Mouse (Mus musculus): ENCODE measurements around the gene Gcgr.
A peak's percentile ranks its signal among the peaks of the same experiment; 100 is the strongest.
"Not testable (repeated sequence)": the region's sequence is repeated elsewhere in the genome, so short reads cannot be mapped to it uniquely, and the experiment has no call there.

Gene Gcgr

GRCm38 (mm10) chr11:120538485-120538884 lies 8.0 kb downstream of the Gcgr start:
- peak; percentile 58 for DNase-seq (ENCODE audit: low spot score)

GRCm38 (mm10) chr11:120538955-120539284 lies 8.4 kb downstream of the Gcgr start:
- DNase-seq (ENCODE audit: low spot score): no peak

- no peak for DNase-seq (ENCODE audit: low spot score)
Measured at GRCm38 (mm10) chr11:120539285-120540014, 9.0 kb downstream of the Gcgr start.

GRCm38 (mm10) chr11:120541907-120542306 lies 11.4 kb downstream of the Gcgr start:
- DNase-seq (ENCODE audit: low spot score): no peak

GRCm38 (mm10) chr11:120542376-120542775 lies 11.9 kb downstream of the Gcgr start:
- peak; percentile 45 for DNase-seq (ENCODE audit: low spot score)

- no peak for DNase-seq (ENCODE audit: low spot score)
Measured at GRCm38 (mm10) chr11:120545964-120546363, 15.5 kb downstream of the Gcgr start.

- peak; percentile 42 for DNase-seq (ENCODE audit: low spot score)
Measured at GRCm38 (mm10) chr11:120547469-120547868, 17.0 kb downstream of the Gcgr start.

- no peak for DNase-seq (ENCODE audit: low spot score)
Measured at GRCm38 (mm10) chr11:120548214-120548613, 17.7 kb downstream of the Gcgr start.

- DNase-seq (ENCODE audit: low spot score): no peak
Measured at GRCm38 (mm10) chr11:120548786-120549167, 18.3 kb downstream of the Gcgr start.

- peak; percentile 84 for DNase-seq (ENCODE audit: low spot score)
Measured at GRCm38 (mm10) chr11:120549168-120549945, 18.9 kb downstream of the Gcgr start, which contains the start of gene Mcrip1. Gene Mcrip1 (minus strand): TSS chr11:120549727.

GRCm38 (mm10) chr11:120549986-120550809 lies 19.7 kb downstream of the Gcgr start:
- no peak for DNase-seq (ENCODE audit: low spot score)

GRCm38 (mm10) chr11:120550810-120551440 lies 20.4 kb downstream of the Gcgr start, which contains the start of gene Ppp1r27:
Gene Ppp1r27 (minus strand): TSS chr11:120551132.
- no peak for DNase-seq (ENCODE audit: low spot score)

- DNase-seq (ENCODE audit: low spot score): no peak
Measured at GRCm38 (mm10) chr11:120552736-120553135, 22.2 kb downstream of the Gcgr start.

- peak; percentile 91 for DNase-seq (ENCODE audit: low spot score)
Measured at GRCm38 (mm10) chr11:120554834-120555233, 24.3 kb downstream of the Gcgr start.

- DNase-seq (ENCODE audit: low spot score): no peak
Measured at GRCm38 (mm10) chr11:120555260-120555659, 24.8 kb downstream of the Gcgr start.

- DNase-seq (ENCODE audit: low spot score): not testable (repeated sequence)
Measured at GRCm38 (mm10) chr11:120558843-120559242, 28.3 kb downstream of the Gcgr start.

GRCm38 (mm10) chr11:120560952-120561728 lies 30.6 kb downstream of the Gcgr start:
- no peak for DNase-seq (ENCODE audit: low spot score)

GRCm38 (mm10) chr11:120562949-120563348 lies 32.5 kb downstream of the Gcgr start:
- no peak for DNase-seq (ENCODE audit: low spot score)

- DNase-seq (ENCODE audit: low spot score): no peak
Measured at GRCm38 (mm10) chr11:120565114-120565513, 34.6 kb downstream of the Gcgr start.

GRCm38 (mm10) chr11:120568324-120568723 lies 37.8 kb downstream of the Gcgr start:
- DNase-seq (ENCODE audit: low spot score): no peak

- no peak for DNase-seq (ENCODE audit: low spot score)
Measured at GRCm38 (mm10) chr11:120571122-120571521, 40.6 kb downstream of the Gcgr start.
